Comparison of ENCODE assay signal across 10 mouse cellular contexts in the genomic region with DNA sequence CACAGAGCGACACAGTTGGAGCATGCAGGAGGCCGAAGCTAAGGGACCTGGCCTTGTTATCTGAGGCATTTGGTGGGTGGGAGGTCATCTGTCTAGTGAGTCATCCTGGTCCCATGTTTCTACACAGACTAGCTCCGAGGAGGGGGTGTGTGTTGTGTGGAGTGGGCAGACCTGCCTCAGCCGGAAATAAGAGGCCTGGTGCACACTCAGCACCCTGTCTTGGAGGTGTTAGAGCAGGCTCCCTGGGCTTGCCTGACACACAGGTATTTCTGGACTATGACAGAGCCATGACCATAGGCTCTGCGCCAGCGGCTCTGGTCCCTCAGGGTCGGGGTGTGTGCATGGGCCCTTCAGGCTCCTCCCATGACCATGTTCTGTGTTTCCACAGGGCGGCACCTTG. TPM values are rescaled to one million over a fixed set of nuclear protein-coding genes. Genes with fewer than 3 reads are reported as not detected.
DNase-seq lines count a peak whose midpoint lies in the region; ATAC-seq lines count a peak whose summit lies in the region.
"Had no signal": no experiment of that assay in that cellular context is flagged by ENCODE, and none has a peak within 500 bp of the region (broad histone marks: within the 10 kb centered on the region; RNA-seq: fewer than 3 reads in every experiment).

No protein-coding gene starts in this region.

- no peaks in the 10 kb centered on the region for H3K27me3 ChIP-seq in limb, embryonic 12.5 days
- no peaks in the 10 kb centered on the region for H3K27me3 ChIP-seq in limb, embryonic 10.5 days (ENCODE audit: low read depth, poor library complexity, severe bottlenecking)
- no peaks in the 10 kb centered on the region for H3K27me3 ChIP-seq in heart, embryonic 12.5 days (replicated peaks)
- H3K27me3 ChIP-seq in stomach, embryonic 15.5 days (replicated peaks) = no peaks in the 10 kb centered on the region

- peak overlapping the region; percentile 56; the same call in 1 of the 2 replicates for H3K27ac ChIP-seq in limb, embryonic 12.5 days
- H3K27ac ChIP-seq in limb, embryonic 10.5 days = no peak overlapping the region
- peak overlapping the region; percentile 79 for H3K27ac ChIP-seq in heart, embryonic 12.5 days (ENCODE audit: poor library complexity, severe bottlenecking)
- peak overlapping the region; percentile 26; the same call in 1 of the 2 replicates for H3K27ac ChIP-seq in stomach, embryonic 15.5 days

- no peak overlapping the region for H3K4me3 ChIP-seq in limb, embryonic 12.5 days (replicated peaks)
- no peak overlapping the region for H3K4me3 ChIP-seq in limb, embryonic 10.5 days
- H3K4me3 ChIP-seq in heart, embryonic 12.5 days = no peak overlapping the region
- H3K4me3 ChIP-seq in stomach, embryonic 15.5 days (replicated peaks) = no peak overlapping the region

- ATAC-seq in limb, embryonic 12.5 days (ENCODE audit: insufficient number of reproducible peaks, insufficient read depth, low FRiP score, low TSS enrichment, low read depth) = no peak
- ATAC-seq in heart, embryonic 12.5 days (ENCODE audit: insufficient number of reproducible peaks, low FRiP score) = peak; percentile 82
- ATAC-seq in stomach, embryonic 15.5 days (ENCODE audit: insufficient read depth, low FRiP score, low read depth) = peak; percentile 73
- ATAC-seq: activated CD4-positive, CD25-positive, alpha-beta regulatory T cell, adult 4 months had no signal

- WGBS in limb, embryonic 12.5 days = 76% methylated on average over 8 of the region's 8 CpGs
- WGBS in limb, embryonic 10.5 days = 84% methylated on average over 8 of the region's 8 CpGs
- 31% methylated on average over 8 of the region's 8 CpGs for WGBS in heart, embryonic 12.5 days
- 60% methylated on average over 8 of the region's 8 CpGs for WGBS in stomach, embryonic 15.5 days

- DNase-seq in limb, embryonic 10.5 days (ENCODE audit: low spot score) = no peak
- peak; percentile 75 for DNase-seq in adrenal gland, postnatal 14 days
- no peak for DNase-seq in c-Kit-positive CD71-positive TER-119-positive erythroid progenitor cells, embryonic 14.5 days (ENCODE audit: low spot score)
- no peak for DNase-seq in cerebellum, postnatal 36 days
- DNase-seq: cerebellum, adult 9-11 months; gastrocnemius, postnatal 36 days had no signal

- H3K9me3 ChIP-seq in limb, embryonic 12.5 days = no peaks in the 10 kb centered on the region
- H3K9me3 ChIP-seq in limb, embryonic 10.5 days (replicated peaks) = no peaks in the 10 kb centered on the region
- H3K9me3 ChIP-seq in heart, embryonic 12.5 days (replicated peaks) = no peaks in the 10 kb centered on the region
- H3K9me3 ChIP-seq in stomach, embryonic 15.5 days = no peaks in the 10 kb centered on the region

- H3K9ac ChIP-seq in limb, embryonic 12.5 days (replicated peaks) = no peak overlapping the region
- H3K9ac ChIP-seq in heart, embryonic 12.5 days = 0 out of 2 replicates have a peak overlapping the region, but pooled peaks have one; percentile 2
- H3K9ac ChIP-seq in stomach, embryonic 15.5 days = no peak overlapping the region

- peaks cover 26% of the 10 kb centered on the region for H3K36me3 ChIP-seq in limb, embryonic 12.5 days
- peaks cover 39% of the 10 kb centered on the region for H3K36me3 ChIP-seq in limb, embryonic 10.5 days
- no peaks in the 10 kb centered on the region for H3K36me3 ChIP-seq in heart, embryonic 12.5 days
- H3K36me3 ChIP-seq in stomach, embryonic 15.5 days = no peaks in the 10 kb centered on the region; the same call in 1 of the 2 replicates

- 0 out of 2 replicates have a peak, but pooled peaks cover 4% of the 10 kb centered on the region for H3K4me1 ChIP-seq in limb, embryonic 12.5 days (replicated peaks)
- H3K4me1 ChIP-seq in limb, embryonic 10.5 days = peaks cover 28% of the 10 kb centered on the region
- peaks cover 55% of the 10 kb centered on the region for H3K4me1 ChIP-seq in heart, embryonic 12.5 days (replicated peaks)
- H3K4me1 ChIP-seq in stomach, embryonic 15.5 days = peaks cover 5% of the 10 kb centered on the region; the same call in 1 of the 2 replicates

- H3K4me2 ChIP-seq in limb, embryonic 12.5 days = no peak overlapping the region
- H3K4me2 ChIP-seq in heart, embryonic 12.5 days = peak overlapping the region; percentile 32
- no peak overlapping the region for H3K4me2 ChIP-seq in stomach, embryonic 15.5 days

RNA-seq across cellular contexts. Expression of a gene that starts 21.4 kb away (rescaled TPM):
- 92.3 and 94.8 TPM in 2 replicates for polyA plus RNA-seq in limb, embryonic 12.5 days (2016; fragmentation: Nextera tagmentation; extraction: Ambion mirVana)
- 67.1 and 78.4 TPM in 2 replicates for polyA plus RNA-seq in limb, embryonic 10.5 days (2016; fragmentation: Nextera tagmentation; extraction: Ambion mirVana)
- 31.8 and 34.5 TPM in 2 replicates for total RNA-seq in adrenal gland, postnatal 14 days (2021)
- 38.5 and 39.3 TPM in 2 replicates for polyA plus RNA-seq in heart, embryonic 12.5 days (2016; fragmentation: Nextera tagmentation; extraction: Ambion mirVana)
- polyA plus RNA-seq in stomach, embryonic 15.5 days (2015; fragmentation: Nextera tagmentation; extraction: Ambion mirVana) = 47.5 and 47.9 TPM in 2 replicates

RNA-seq across cellular contexts. Expression of a gene that starts 46.8 kb away (rescaled TPM):
- 64.3 and 65.3 TPM in 2 replicates for polyA plus RNA-seq in limb, embryonic 12.5 days (2016; fragmentation: Nextera tagmentation; extraction: Ambion mirVana)
- polyA plus RNA-seq in limb, embryonic 10.5 days (2016; fragmentation: Nextera tagmentation; extraction: Ambion mirVana) = 34.8 and 41.2 TPM in 2 replicates
- 69.1 and 76.7 TPM in 2 replicates for total RNA-seq in adrenal gland, postnatal 14 days (2021)
- 38.3 and 38.9 TPM in 2 replicates for polyA plus RNA-seq in heart, embryonic 12.5 days (2016; fragmentation: Nextera tagmentation; extraction: Ambion mirVana)
- polyA plus RNA-seq in stomach, embryonic 15.5 days (2015; fragmentation: Nextera tagmentation; extraction: Ambion mirVana) = 47.0 and 48.4 TPM in 2 replicates

RNA-seq across cellular contexts. Expression of a gene that starts 54.4 kb away (rescaled TPM):
- 58.1 and 62.3 TPM in 2 replicates for polyA plus RNA-seq in limb, embryonic 12.5 days (2016; fragmentation: Nextera tagmentation; extraction: Ambion mirVana)
- 55.1 and 55.4 TPM in 2 replicates for polyA plus RNA-seq in limb, embryonic 10.5 days (2016; fragmentation: Nextera tagmentation; extraction: Ambion mirVana)
- total RNA-seq in adrenal gland, postnatal 14 days (2021) = 32.5 and 35.6 TPM in 2 replicates
- polyA plus RNA-seq in heart, embryonic 12.5 days (2016; fragmentation: Nextera tagmentation; extraction: Ambion mirVana) = 32.1 and 40.9 TPM in 2 replicates
- 35.5 and 39.8 TPM in 2 replicates for polyA plus RNA-seq in stomach, embryonic 15.5 days (2015; fragmentation: Nextera tagmentation; extraction: Ambion mirVana)

RNA-seq across cellular contexts. Expression of a gene that starts 54.4 kb away (rescaled TPM):
- polyA plus RNA-seq in limb, embryonic 12.5 days (2016; fragmentation: Nextera tagmentation; extraction: Ambion mirVana) = 10.9 and 11.0 TPM in 2 replicates
- 16.1 and 16.8 TPM in 2 replicates for polyA plus RNA-seq in limb, embryonic 10.5 days (2016; fragmentation: Nextera tagmentation; extraction: Ambion mirVana)
- total RNA-seq in adrenal gland, postnatal 14 days (2021) = 16.1 and 17.9 TPM in 2 replicates
- 12.0 and 14.0 TPM in 2 replicates for polyA plus RNA-seq in heart, embryonic 12.5 days (2016; fragmentation: Nextera tagmentation; extraction: Ambion mirVana)
- 9.4 and 10.4 TPM in 2 replicates for polyA plus RNA-seq in stomach, embryonic 15.5 days (2015; fragmentation: Nextera tagmentation; extraction: Ambion mirVana)
